In genomic region chr8:83036521-83037166, GRCm38 (mm10) we compare ENCODE assay signal across 12 mouse cellular contexts.
A peak's percentile ranks its signal among the peaks of the same experiment; 100 is the strongest.
DNase-seq lines count a peak whose midpoint lies in the region; ATAC-seq and TF ChIP-seq lines count a peak whose summit lies in the region.
"Had no signal": no experiment of that assay in that cellular context is flagged by ENCODE, and none has a peak within 500 bp of the region (broad histone marks: within the 10 kb centered on the region; RNA-seq: fewer than 3 reads in every experiment).

No protein-coding gene starts in this region.

- TF ChIP-seq EP300 in stomach, postnatal 0 days (optimal IDR thresholded peaks at IDR 0.05), result no peak

- WGBS in stomach, postnatal 0 days, result 62% methylated on average over 3 of the region's 3 CpGs

- no peaks in the 10 kb centered on the region for H3K36me3 ChIP-seq in stomach, postnatal 0 days (ENCODE audit: control insufficient read depth, insufficient read depth, low read length)

- ATAC-seq in stomach, postnatal 0 days (ENCODE audit: low FRiP score, low TSS enrichment), result no peak
- ATAC-seq: forebrain, embryonic 16.5 days; inflammation-experienced regulatory T-cells, adult 6 months had no signal

- DNase-seq in kidney, postnatal 10 days, result peak; percentile 58
- DNase-seq in kidney, adult 18-20 months, result no peak
- DNase-seq in urinary bladder, postnatal 14 days (ENCODE audit: low spot score), result peak; percentile 36
- DNase-seq in urinary bladder, postnatal 25 days (ENCODE audit: low spot score), result no peak
- peak; percentile 25 for DNase-seq in gastrocnemius, postnatal 10 days
- peak; percentile 16 for DNase-seq in stomach, postnatal 0 days (ENCODE audit: low spot score)
- no peak for DNase-seq in adrenal gland, postnatal 4 days (ENCODE audit: low spot score in 2 of 2)
- DNase-seq in cerebellum, adult 11 months, result no peak
- DNase-seq: layer of hippocampus, postnatal 36 days had no signal

- 0 out of 2 replicates have a peak overlapping the region, but pooled peaks have one; percentile 35 for H3K27ac ChIP-seq in stomach, postnatal 0 days (replicated peaks)
- H3K27ac ChIP-seq: embryonic facial prominence, embryonic 12.5 days had no signal

- no peak overlapping the region for H3K9ac ChIP-seq in stomach, postnatal 0 days (ENCODE audit: low read length)
- H3K9ac ChIP-seq: embryonic facial prominence, embryonic 12.5 days had no signal

- H3K4me3 ChIP-seq in stomach, postnatal 0 days (ENCODE audit: low read depth, low read length), result no peak overlapping the region
- H3K4me3 ChIP-seq: embryonic facial prominence, embryonic 12.5 days had no signal

- H3K9me3 ChIP-seq in stomach, postnatal 0 days (ENCODE audit: control insufficient read depth, low read length), result no peaks in the 10 kb centered on the region
- H3K9me3 ChIP-seq: embryonic facial prominence, embryonic 12.5 days had no signal

- H3K4me1 ChIP-seq in stomach, postnatal 0 days (replicated peaks; ENCODE audit: control insufficient read depth, insufficient read depth), result no peaks in the 10 kb centered on the region; the same call in 1 of the 2 replicates
- H3K4me1 ChIP-seq: embryonic facial prominence, embryonic 12.5 days had no signal

- H3K27me3 ChIP-seq in stomach, postnatal 0 days (ENCODE audit: control insufficient read depth, insufficient read depth, low read length), result no peaks in the 10 kb centered on the region
- H3K27me3 ChIP-seq: embryonic facial prominence, embryonic 12.5 days had no signal

- TF ChIP-seq CTCF in stomach, postnatal 0 days (IDR thresholded peaks at IDR 0.05; ENCODE audit: low read depth), result no peak

- H3K4me2 ChIP-seq in stomach, postnatal 0 days (replicated peaks; ENCODE audit: low read depth), result no peak overlapping the region
- H3K4me2 ChIP-seq: embryonic facial prominence, embryonic 12.5 days had no signal

Comparison
In these comparisons a context has a peak if more than half of its experiments do, and no peak if none do; other contexts are left out.
1. DNase-seq: peak in kidney, postnatal 10 days (single experiment), urinary bladder, postnatal 14 days (single experiment), gastrocnemius, postnatal 10 days (single experiment) and stomach, postnatal 0 days (single experiment); none in kidney, adult 18-20 months (single experiment), urinary bladder, postnatal 25 days (single experiment), adrenal gland, postnatal 4 days (0 of 2) and cerebellum, adult 11 months (single experiment).